Mouse (Mus musculus): Measurements from ENCODE around the gene Gga1. TPM values are rescaled to one million over a fixed set of nuclear protein-coding genes. Genes with fewer than 3 reads are reported as not detected.

Gene Gga1
- polyA plus RNA-seq, 1 experiment from 2014 or later = 31.7 TPM

DNA sequence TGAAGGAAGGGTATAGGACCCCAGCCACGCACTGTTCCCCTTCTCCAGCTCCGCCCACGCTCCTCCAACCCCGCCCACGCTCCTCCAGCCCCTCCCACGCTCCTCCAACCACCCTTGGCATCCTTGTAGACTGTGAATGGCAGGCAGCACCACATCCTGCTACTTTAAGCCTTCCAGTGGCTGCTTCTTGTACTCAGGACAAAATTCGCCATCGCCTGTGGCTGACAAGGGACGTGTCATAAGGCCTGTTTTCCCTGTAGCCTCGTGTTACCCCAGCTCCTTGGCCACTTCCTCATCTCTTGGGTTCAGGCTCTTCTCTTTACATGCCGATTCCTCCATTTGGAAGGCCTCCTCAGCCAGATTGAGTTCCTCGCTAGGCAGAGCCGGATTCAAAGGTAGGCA is 13.1 kb upstream of the Gga1 start:
- Histone ChIP-seq H3K9ac (replicated peaks; ENCODE audit: low read depth, low read length) (no peak overlapping the region), H3K36me3 (ENCODE audit: control insufficient read depth, insufficient read depth, low read length) (no peaks in the 10 kb centered on the region), H3K4me3 (ENCODE audit: low read depth, low read length) (no peak overlapping the region), H3K27ac (ENCODE audit: low read depth, low read length) (no peak overlapping the region), H3K9me3 (ENCODE audit: control insufficient read depth, low read length) (no peaks in the 10 kb centered on the region), H3K4me2 (ENCODE audit: low read depth, low read length) (no peak overlapping the region), H3K4me1 (ENCODE audit: control insufficient read depth, insufficient read depth, low read length) (no peaks in the 10 kb centered on the region), H3K27me3 (ENCODE audit: control insufficient read depth, insufficient read depth, low read length) (no peaks in the 10 kb centered on the region)
- no peak for ATAC-seq (ENCODE audit: low read depth)
- 48% methylated on average over 13 of the region's 13 CpGs for WGBS

GRCm38 (mm10) chr15:78868398-78868797 is 8.6 kb upstream of the Gga1 start:
- no peak overlapping the region for H3K4me3 ChIP-seq (ENCODE audit: low read depth, low read length)
- no peaks in the 10 kb centered on the region for H3K27me3 ChIP-seq (ENCODE audit: control insufficient read depth, insufficient read depth, low read length)
- H3K4me2 ChIP-seq (ENCODE audit: low read depth, low read length) = no peak overlapping the region
- ATAC-seq (ENCODE audit: low read depth) = peak; percentile 57; the same call in 1 of the 2 replicates
- H3K9ac ChIP-seq (replicated peaks; ENCODE audit: low read depth, low read length) = 0 out of 2 replicates have a peak overlapping the region, but pooled peaks have one; percentile 16
- H3K9me3 ChIP-seq (ENCODE audit: control insufficient read depth, low read length) = no peaks in the 10 kb centered on the region
- no peaks in the 10 kb centered on the region for H3K4me1 ChIP-seq (ENCODE audit: control insufficient read depth, insufficient read depth, low read length)
- no peaks in the 10 kb centered on the region for H3K36me3 ChIP-seq (ENCODE audit: control insufficient read depth, insufficient read depth, low read length)
- peak overlapping the region; percentile 62 for H3K27ac ChIP-seq (ENCODE audit: low read depth, low read length)
- 20% methylated on average over 9 of the region's 9 CpGs for WGBS

DNA sequence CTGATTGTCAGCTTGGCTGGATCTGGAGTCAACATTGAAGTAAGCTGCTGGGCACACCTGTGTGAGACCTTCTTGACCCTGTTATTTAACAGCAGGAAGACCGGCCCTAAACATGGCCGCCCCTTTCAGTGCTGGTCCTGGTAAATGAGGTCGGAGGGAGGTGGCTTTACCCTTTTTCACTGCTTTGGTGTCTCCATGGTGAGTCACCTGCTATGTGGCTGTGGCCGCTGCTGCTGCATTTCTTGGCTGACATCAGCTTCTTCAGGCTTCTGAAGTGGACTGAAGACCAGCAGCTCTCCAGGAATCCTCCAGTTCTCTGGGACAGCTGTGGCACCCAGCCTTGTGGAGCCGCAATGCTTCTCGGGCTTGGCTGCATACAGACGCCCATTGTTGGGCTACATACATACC is 8.2 kb upstream of the Gga1 start:
- H3K27me3 ChIP-seq (ENCODE audit: control insufficient read depth, insufficient read depth, low read length) = no peaks in the 10 kb centered on the region
- 0 out of 2 replicates have a peak overlapping the region, but pooled peaks have one; percentile 16 for H3K9ac ChIP-seq (replicated peaks; ENCODE audit: low read depth, low read length)
- H3K27ac ChIP-seq (ENCODE audit: low read depth, low read length) = peak overlapping the region; percentile 62
- H3K36me3 ChIP-seq (ENCODE audit: control insufficient read depth, insufficient read depth, low read length) = no peaks in the 10 kb centered on the region
- no peak overlapping the region for H3K4me3 ChIP-seq (ENCODE audit: low read depth, low read length)
- H3K4me2 ChIP-seq (ENCODE audit: low read depth, low read length) = no peak overlapping the region
- no peaks in the 10 kb centered on the region for H3K9me3 ChIP-seq (ENCODE audit: control insufficient read depth, low read length)
- WGBS = 36% methylated on average over 7 of the region's 7 CpGs
- peak; percentile 56; the same call in 1 of the 2 replicates for ATAC-seq (ENCODE audit: low read depth)
- H3K4me1 ChIP-seq (ENCODE audit: control insufficient read depth, insufficient read depth, low read length) = no peaks in the 10 kb centered on the region

DNA sequence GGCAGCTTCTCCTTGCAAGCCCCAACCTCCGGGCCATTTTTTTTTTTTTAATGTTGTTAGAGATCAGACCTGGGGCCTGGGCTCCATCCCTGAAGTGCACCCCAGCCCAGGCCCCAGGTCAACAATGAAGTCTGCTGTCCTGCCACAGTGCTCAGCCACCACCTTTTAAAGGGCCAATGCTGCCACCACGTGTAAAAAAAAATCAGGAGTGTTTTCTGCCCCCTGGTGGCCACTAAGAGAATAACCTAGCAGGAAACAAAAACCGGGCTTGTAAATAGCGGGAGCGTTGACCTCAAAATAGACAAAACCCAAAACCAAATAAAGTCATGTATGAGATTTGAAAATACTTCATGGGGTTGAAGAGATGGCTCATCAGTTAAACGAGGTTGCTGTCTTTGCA is 7.2 kb upstream of the Gga1 start:
- Histone ChIP-seq H3K27me3 (ENCODE audit: control insufficient read depth, insufficient read depth, low read length) (no peaks in the 10 kb centered on the region), H3K36me3 (ENCODE audit: control insufficient read depth, insufficient read depth, low read length) (no peaks in the 10 kb centered on the region), H3K9me3 (ENCODE audit: control insufficient read depth, low read length) (no peaks in the 10 kb centered on the region), H3K4me3 (ENCODE audit: low read depth, low read length) (no peak overlapping the region), H3K4me2 (ENCODE audit: low read depth, low read length) (no peak overlapping the region), H3K9ac (replicated peaks; ENCODE audit: low read depth, low read length) (no peak overlapping the region), H3K27ac (ENCODE audit: low read depth, low read length) (no peak overlapping the region), H3K4me1 (ENCODE audit: control insufficient read depth, insufficient read depth, low read length) (no peaks in the 10 kb centered on the region)
- ATAC-seq (ENCODE audit: low read depth) = no peak
- WGBS = 23% methylated on average over 6 of the region's 6 CpGs

DNA sequence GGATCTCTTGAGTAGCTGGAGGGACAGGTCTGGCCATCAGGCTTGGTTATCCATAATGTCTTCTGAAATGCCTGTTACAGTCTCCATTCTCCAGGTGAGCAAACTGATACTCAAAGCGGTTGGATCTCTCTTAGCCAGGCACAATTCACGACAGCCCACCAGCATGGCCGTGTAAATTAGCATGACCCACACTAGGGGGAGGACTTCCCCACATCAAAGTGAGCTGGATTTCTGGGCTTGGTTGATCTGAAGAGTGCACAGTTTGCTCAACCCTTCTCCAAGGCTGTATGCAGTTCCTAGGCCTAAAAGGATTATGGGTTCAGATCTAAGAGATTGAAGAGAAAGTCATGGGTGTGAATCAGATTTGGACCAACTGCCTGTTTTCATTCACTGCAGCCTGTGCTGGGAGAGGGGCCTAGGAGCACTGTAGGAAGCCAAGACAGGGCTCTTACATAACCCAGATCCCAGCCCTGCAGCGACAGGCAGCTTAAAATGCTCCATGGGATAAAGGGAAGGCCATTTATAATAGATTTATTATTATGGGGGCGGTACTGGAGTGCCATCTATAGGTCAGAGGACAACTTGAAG is 4.9 kb upstream of the Gga1 start:
- Histone ChIP-seq H3K36me3 (ENCODE audit: control insufficient read depth, insufficient read depth, low read length) (no peaks in the 10 kb centered on the region), H3K27ac (ENCODE audit: low read depth, low read length) (no peak overlapping the region), H3K4me2 (ENCODE audit: low read depth, low read length) (no peak overlapping the region), H3K4me3 (ENCODE audit: low read depth, low read length) (no peak overlapping the region), H3K4me1 (ENCODE audit: control insufficient read depth, insufficient read depth, low read length) (peaks cover 6% of the 10 kb centered on the region; the same call in 1 of the 2 replicates), H3K27me3 (ENCODE audit: control insufficient read depth, insufficient read depth, low read length) (no peaks in the 10 kb centered on the region), H3K9ac (replicated peaks; ENCODE audit: low read depth, low read length) (no peak overlapping the region), H3K9me3 (ENCODE audit: control insufficient read depth, low read length) (no peaks in the 10 kb centered on the region)
- 63% methylated on average over 5 of the region's 5 CpGs for WGBS
- ATAC-seq (ENCODE audit: low read depth) = no peak

- Histone ChIP-seq H3K27ac (ENCODE audit: low read depth, low read length) (no peak overlapping the region), H3K36me3 (ENCODE audit: control insufficient read depth, insufficient read depth, low read length) (no peaks in the 10 kb centered on the region), H3K27me3 (ENCODE audit: control insufficient read depth, insufficient read depth, low read length) (no peaks in the 10 kb centered on the region), H3K9ac (replicated peaks; ENCODE audit: low read depth, low read length) (no peak overlapping the region), H3K4me1 (ENCODE audit: control insufficient read depth, insufficient read depth, low read length) (peaks cover 10% of the 10 kb centered on the region), H3K4me2 (ENCODE audit: low read depth, low read length) (no peak overlapping the region), H3K4me3 (ENCODE audit: low read depth, low read length) (no peak overlapping the region), H3K9me3 (ENCODE audit: control insufficient read depth, low read length) (no peaks in the 10 kb centered on the region)
- no peak for ATAC-seq (ENCODE audit: low read depth)
- WGBS = 57% methylated on average over 13 of the region's 13 CpGs
Measured at GRCm38 (mm10) chr15:78873803-78874435, 3.1 kb upstream of the Gga1 start.

DNA sequence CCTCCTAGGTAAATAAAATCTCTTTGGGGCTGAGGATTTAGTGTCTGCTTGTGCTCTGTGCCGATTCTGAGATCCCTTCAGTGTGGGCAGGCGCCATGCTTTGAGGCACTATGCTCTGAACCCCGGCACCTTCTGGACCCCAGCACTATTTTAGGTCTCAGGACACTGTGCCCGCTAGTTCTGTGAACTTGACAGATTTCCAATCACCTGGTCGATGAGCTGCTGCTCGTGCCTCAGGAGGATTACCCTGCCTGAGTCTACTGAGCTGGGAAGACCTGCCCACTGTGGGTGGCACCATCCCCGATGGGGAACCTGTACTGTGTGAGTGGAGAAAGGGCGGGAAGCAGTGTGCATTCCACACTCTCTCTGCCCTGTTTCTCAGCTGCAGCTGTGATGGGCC is 2.0 kb upstream of the Gga1 start:
- Histone ChIP-seq H3K27me3 (ENCODE audit: control insufficient read depth, insufficient read depth, low read length) (no peaks in the 10 kb centered on the region), H3K9me3 (ENCODE audit: control insufficient read depth, low read length) (no peaks in the 10 kb centered on the region), H3K36me3 (ENCODE audit: control insufficient read depth, insufficient read depth, low read length) (no peaks in the 10 kb centered on the region), H3K9ac (replicated peaks; ENCODE audit: low read depth, low read length) (no peak overlapping the region), H3K4me1 (ENCODE audit: control insufficient read depth, insufficient read depth, low read length) (peaks cover 10% of the 10 kb centered on the region), H3K4me2 (ENCODE audit: low read depth, low read length) (no peak overlapping the region), H3K27ac (ENCODE audit: low read depth, low read length) (no peak overlapping the region), H3K4me3 (ENCODE audit: low read depth, low read length) (no peak overlapping the region)
- no peak for ATAC-seq (ENCODE audit: low read depth)
- whole genome bisulfite sequencing = 80% methylated on average over 8 of the region's 8 CpGs

DNA sequence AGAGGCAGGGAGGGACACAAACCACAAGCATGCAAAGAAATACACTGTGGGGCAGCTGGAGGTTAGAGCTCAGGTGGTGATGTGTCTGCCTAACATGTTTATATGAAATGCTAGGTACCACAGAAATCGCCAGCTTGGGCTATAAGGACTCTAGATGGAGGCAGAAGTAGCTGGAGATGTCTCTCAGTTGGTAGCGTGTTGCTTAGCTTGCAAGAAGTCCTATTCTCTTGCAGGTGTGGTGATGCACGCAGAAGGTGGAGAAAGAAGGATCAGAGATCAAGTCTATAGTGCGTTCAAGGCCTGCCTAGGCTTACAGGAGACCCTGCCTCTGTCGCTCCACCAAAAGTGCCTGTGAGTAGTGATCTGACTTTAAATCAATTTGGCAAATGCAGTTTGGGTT is 1.5 kb upstream of the Gga1 start:
- H3K36me3 ChIP-seq (ENCODE audit: control insufficient read depth, insufficient read depth, low read length) = no peaks in the 10 kb centered on the region
- H3K9me3 ChIP-seq (ENCODE audit: control insufficient read depth, low read length) = no peaks in the 10 kb centered on the region
- 76% methylated on average over 5 of the region's 5 CpGs for WGBS
- H3K9ac ChIP-seq (replicated peaks; ENCODE audit: low read depth, low read length) = no peak overlapping the region
- peaks cover 10% of the 10 kb centered on the region for H3K4me1 ChIP-seq (ENCODE audit: control insufficient read depth, insufficient read depth, low read length)
- peak overlapping the region; percentile 89; the same call in 1 of the 2 replicates for H3K4me2 ChIP-seq (ENCODE audit: low read depth, low read length)
- H3K27me3 ChIP-seq (ENCODE audit: control insufficient read depth, insufficient read depth, low read length) = no peaks in the 10 kb centered on the region
- no peak for ATAC-seq (ENCODE audit: low read depth)
- peak overlapping the region; percentile 59; the same call in 1 of the 2 replicates for H3K4me3 ChIP-seq (ENCODE audit: low read depth, low read length)
- H3K27ac ChIP-seq (ENCODE audit: low read depth, low read length) = peak overlapping the region; percentile 99

- ATAC-seq (ENCODE audit: low read depth) = peak; percentile 29
- Histone ChIP-seq H3K4me1 (ENCODE audit: control insufficient read depth, insufficient read depth, low read length) (peaks cover 10% of the 10 kb centered on the region), H3K27me3 (ENCODE audit: control insufficient read depth, insufficient read depth, low read length) (no peaks in the 10 kb centered on the region), H3K9ac (replicated peaks; ENCODE audit: low read depth, low read length) (peak overlapping the region; percentile 81), H3K36me3 (ENCODE audit: control insufficient read depth, insufficient read depth, low read length) (peaks cover 6% of the 10 kb centered on the region; the same call in 1 of the 2 replicates), H3K4me2 (ENCODE audit: low read depth, low read length) (peak overlapping the region; percentile 89), H3K4me3 (ENCODE audit: low read depth, low read length) (peak overlapping the region; percentile 59), H3K27ac (ENCODE audit: low read depth, low read length) (peak overlapping the region; percentile 99), H3K9me3 (ENCODE audit: control insufficient read depth, low read length) (no peaks in the 10 kb centered on the region)
- 4% methylated on average over 17 of the region's 17 CpGs for WGBS
Measured at GRCm38 (mm10) chr15:78876258-78876696, 713 bp upstream of the Gga1 start.

Data from neural tube, embryonic 14.5 days (tissue).